Mouse (Mus musculus) macrophage (primary cell): ENCODE measurements around the gene Rplp1. TPM values are rescaled to one million over a fixed set of nuclear protein-coding genes. Genes with fewer than 3 reads are reported as not detected.

ENCODE experiments used
- H3K27ac ChIP-seq: fragments of 350-480 bp; formaldehyde crosslinking; 2 replicates; pipeline ENCODE4 v1.9.0; 2021
- H3K36me3 ChIP-seq: fragments of 350-480 bp; formaldehyde crosslinking; 2 replicates; pipeline ENCODE4 v1.9.0; 2021; ENCODE audit errors: inconsistent target
- H3K4me3 ChIP-seq: fragments of 350-480 bp; formaldehyde crosslinking; 2 replicates; pipeline ENCODE4 v1.9.0; 2021; ENCODE audit errors: inconsistent target
- H3K79me2 ChIP-seq: fragments of 350-480 bp; formaldehyde crosslinking; 2 replicates; pipeline ENCODE4 v1.9.0; 2021; ENCODE audit errors: inconsistent target
- WGBS: methylation state at CpG from one replicate; pipeline ENCODE4 v1.1.7; 2026; ENCODE audit warnings: inconsistent platforms; ENCODE audit not compliant: missing documents; 5-methylcytosine and 5-hydroxymethylcytosine counted together
- polyA plus RNA-seq: library from polyadenylated mRNA; stranded (reverse); fragments of 250-400 nt; gene quantifications from 3 replicates; pipeline ENCODE4 v1.2.4, GENCODE M21; 2018; ENCODE audit warnings: inconsistent platforms
- total RNA-seq, 78 experiments: library from RNA; depleted of rRNA; stranded (reverse); fragments of 250-400 nt; gene quantifications; 1 replicate in 9 of 78; 2 replicates in 24 of 78; 3 replicates in 43 of 78; 4 replicates in 2 of 78; pipeline ENCODE4 v1.2.4; 2018; ENCODE audit warnings: inconsistent platforms in 56 of 78

Gene Rplp1
- 100 to 1,000 TPM in 1 of 26 experiments, 10 to 100 TPM in 25; 12.6 to 533 (median 36.3) TPM for total RNA-seq (2018; cell fraction: chromatin; rRNA removed)
- total RNA-seq (2018; cell fraction: cytosol; rRNA removed), result 1,000 to 10,000 TPM; 1,300 to 3,183 (median 2,016) TPM
- 100 to 1,000 TPM; 166 to 510 (median 338) TPM for total RNA-seq (2018; cell fraction: nucleus; rRNA removed)
- 1,141 to 4,325 TPM (median 4,017 TPM) in 3 replicates for polyA plus RNA-seq

GRCm38 (mm10) chr9:61914203-61914916, at the start of gene Rplp1:
TSS of gene Rplp1 (minus strand) at chr9:61914542.
- peak within 1 kb of the TSS; percentile 84 for H3K27ac ChIP-seq
- 1% methylated on average over 66 of the region's 70 CpGs for WGBS
- H3K36me3 ChIP-seq, result peaks cover 22% of the 10 kb centered on the region
- H3K4me3 ChIP-seq, result peak within 1 kb of the TSS; percentile 87
- H3K79me2 ChIP-seq, result peaks cover 10% of the 10 kb centered on the region

- H3K4me3 ChIP-seq, result no peak overlapping the region
- no peak overlapping the region for H3K27ac ChIP-seq
- H3K36me3 ChIP-seq, result no peaks in the 10 kb centered on the region
- no peaks in the 10 kb centered on the region for H3K79me2 ChIP-seq
- WGBS, result 44% methylated on average over 6 of the region's 6 CpGs
These were observed 49.0 kb upstream of the Rplp1 start for GRCm38 (mm10) chr9:61963356-61963755.

- H3K27ac ChIP-seq, result peak overlapping the region; percentile 49
- 92% methylated on average over 4 of the region's 4 CpGs for WGBS
- H3K79me2 ChIP-seq, result no peaks in the 10 kb centered on the region
- H3K36me3 ChIP-seq, result no peaks in the 10 kb centered on the region
- no peak overlapping the region for H3K4me3 ChIP-seq
These were observed 46.8 kb upstream of the Rplp1 start for GRCm38 (mm10) chr9:61961181-61961580.

- peak overlapping the region; percentile 49 for H3K27ac ChIP-seq
- no peaks in the 10 kb centered on the region for H3K36me3 ChIP-seq
- 24% methylated on average over 5 of the region's 5 CpGs for WGBS
- H3K79me2 ChIP-seq, result no peaks in the 10 kb centered on the region
- H3K4me3 ChIP-seq, result no peak overlapping the region
These were observed 46.4 kb upstream of the Rplp1 start for GRCm38 (mm10) chr9:61960753-61961152.

GRCm38 (mm10) chr9:61959921-61960569, 45.7 kb upstream of the Rplp1 start:
- 69% methylated on average over 1 of the region's 1 CpGs for WGBS
- Histone ChIP-seq H3K36me3 (no peaks in the 10 kb centered on the region), H3K79me2 (no peaks in the 10 kb centered on the region), H3K4me3 (no peak overlapping the region), H3K27ac (peak overlapping the region; percentile 49)

GRCm38 (mm10) chr9:61954707-61955106, 40.4 kb upstream of the Rplp1 start:
- Histone ChIP-seq H3K79me2 (no peaks in the 10 kb centered on the region), H3K36me3 (no peaks in the 10 kb centered on the region), H3K27ac (no peak overlapping the region), H3K4me3 (no peak overlapping the region)

- no peak overlapping the region for H3K27ac ChIP-seq
- WGBS, result 90% methylated on average over 7 of the region's 7 CpGs
- H3K4me3 ChIP-seq, result no peak overlapping the region
- no peaks in the 10 kb centered on the region for H3K36me3 ChIP-seq
- H3K79me2 ChIP-seq, result no peaks in the 10 kb centered on the region
These were observed 37.9 kb upstream of the Rplp1 start for GRCm38 (mm10) chr9:61952241-61952640.

- WGBS, result 2% methylated on average over 22 of the region's 24 CpGs
- no peaks in the 10 kb centered on the region for H3K36me3 ChIP-seq
- peak overlapping the region; percentile 23 for H3K4me3 ChIP-seq
- H3K27ac ChIP-seq, result peak overlapping the region; percentile 33; the same call in 1 of the 2 replicates
- peaks cover 29% of the 10 kb centered on the region for H3K79me2 ChIP-seq
These were observed 33.3 kb upstream of the Rplp1 start for GRCm38 (mm10) chr9:61947402-61948346.

GRCm38 (mm10) chr9:61946623-61947401, 32.5 kb upstream of the Rplp1 start, which contains the start of gene Kif23:
TSS of gene Kif23 (minus strand) at chr9:61946774.
- Histone ChIP-seq H3K36me3 (no peaks in the 10 kb centered on the region), H3K4me3 (peak within 1 kb of the TSS; percentile 57), H3K79me2 (peaks cover 38% of the 10 kb centered on the region), H3K27ac (peak within 1 kb of the TSS; percentile 63)
- WGBS, result under 1% methylated on average over 44 of the region's 44 CpGs

- no peaks in the 10 kb centered on the region for H3K36me3 ChIP-seq
- 1% methylated on average over 35 of the region's 38 CpGs for WGBS
- peak overlapping the region; percentile 57 for H3K4me3 ChIP-seq
- H3K79me2 ChIP-seq, result peaks cover 45% of the 10 kb centered on the region
- peak overlapping the region; percentile 63 for H3K27ac ChIP-seq
These were observed 31.8 kb upstream of the Rplp1 start for GRCm38 (mm10) chr9:61945973-61946611.

GRCm38 (mm10) chr9:61941054-61941453, 26.7 kb upstream of the Rplp1 start:
- H3K79me2 ChIP-seq, result peaks cover 74% of the 10 kb centered on the region
- WGBS, result 88% methylated on average over 3 of the region's 3 CpGs
- H3K27ac ChIP-seq, result no peak overlapping the region
- peaks cover 7% of the 10 kb centered on the region; the same call in 1 of the 2 replicates for H3K36me3 ChIP-seq
- no peak overlapping the region for H3K4me3 ChIP-seq

- 62% methylated on average over 2 of the region's 2 CpGs for WGBS
- Histone ChIP-seq H3K4me3 (no peak overlapping the region), H3K79me2 (peaks cover 2% of the 10 kb centered on the region; the same call in 1 of the 2 replicates), H3K36me3 (peaks cover 15% of the 10 kb centered on the region; the same call in 1 of the 2 replicates), H3K27ac (no peak overlapping the region)
These were observed 19.0 kb upstream of the Rplp1 start for GRCm38 (mm10) chr9:61933333-61933732.

- Histone ChIP-seq H3K27ac (no peak overlapping the region), H3K36me3 (peaks cover 15% of the 10 kb centered on the region; the same call in 1 of the 2 replicates), H3K4me3 (no peak overlapping the region), H3K79me2 (no peaks in the 10 kb centered on the region)
- WGBS, result 17% methylated on average over 3 of the region's 3 CpGs
These were observed 17.7 kb upstream of the Rplp1 start for GRCm38 (mm10) chr9:61932009-61932408.
